Mouse (Mus musculus): ENCODE data around the gene Rtl8a. TPM values are rescaled to one million over a fixed set of nuclear protein-coding genes. Genes with fewer than 3 reads are reported as not detected.
"Not testable (repeated sequence)": the region's sequence is repeated elsewhere in the genome, so short reads cannot be mapped to it uniquely, and the experiment has no call there.

Rtl8a gene
- polyA plus RNA-seq, 1 experiment from 2014 or later = 232 TPM

DNA sequence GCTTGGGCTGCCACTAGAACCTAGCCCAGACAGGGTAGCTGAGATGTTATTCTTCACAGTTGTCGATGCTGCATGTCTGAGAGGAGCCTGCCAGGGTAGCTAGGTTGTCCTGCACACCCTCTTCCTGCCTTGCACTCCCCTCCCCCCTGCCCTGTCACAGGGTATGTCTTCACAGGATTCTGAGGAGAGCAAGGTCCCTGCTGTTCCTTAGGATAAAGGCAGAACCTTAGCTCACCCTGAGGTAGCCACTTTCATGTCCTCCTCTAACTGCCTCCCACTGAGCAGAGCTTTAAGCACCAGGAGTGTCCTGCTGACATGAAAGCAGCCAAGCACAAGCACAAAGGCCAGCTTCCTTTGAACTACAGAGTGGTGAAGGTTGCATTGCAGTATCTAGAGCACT lies 37.3 kb downstream of the Rtl8a start:
- 20% methylated on average over 1 of the region's 1 CpGs for WGBS
- H3K36me3 ChIP-seq (ENCODE audit: control insufficient read depth, insufficient read depth, low read length); H3K27ac ChIP-seq (ENCODE audit: low read depth, low read length); ATAC-seq; H3K9ac ChIP-seq (ENCODE audit: low read depth, low read length); H3K4me2 ChIP-seq (ENCODE audit: low read length); H3K4me1 ChIP-seq (ENCODE audit: control insufficient read depth, insufficient read depth, low read depth, low read length); H3K9me3 ChIP-seq (ENCODE audit: control insufficient read depth, low read length); H3K27me3 ChIP-seq (replicated peaks; ENCODE audit: control insufficient read depth, insufficient read depth, low read length); H3K4me3 ChIP-seq (ENCODE audit: low read length): not testable (repeated sequence)

DNA sequence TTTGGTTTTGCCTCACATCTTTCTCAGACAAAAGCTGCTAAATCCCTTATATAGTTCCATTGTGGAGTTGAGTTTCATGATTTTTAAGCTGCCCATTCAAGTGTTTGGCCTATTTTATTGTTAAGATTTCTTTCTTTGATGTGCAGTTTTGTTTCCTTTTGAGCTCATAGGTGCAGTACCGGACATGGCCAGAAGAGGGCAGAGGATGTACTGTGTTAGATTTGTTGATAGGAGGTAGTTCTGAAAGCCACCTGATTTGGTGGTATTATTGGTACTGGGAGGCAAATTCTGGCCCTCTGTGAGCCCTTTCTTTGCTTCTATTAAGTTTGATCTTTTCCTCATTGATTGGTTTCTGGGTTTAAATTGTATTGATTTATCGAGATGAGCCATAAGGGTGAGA lies 43.5 kb downstream of the Rtl8a start:
- not testable (repeated sequence) for H3K36me3 ChIP-seq (ENCODE audit: control insufficient read depth, insufficient read depth, low read length); ATAC-seq; H3K27me3 ChIP-seq (replicated peaks; ENCODE audit: control insufficient read depth, insufficient read depth, low read length); H3K4me3 ChIP-seq (ENCODE audit: low read length); H3K27ac ChIP-seq (ENCODE audit: low read depth, low read length); H3K9me3 ChIP-seq (ENCODE audit: control insufficient read depth, low read length); H3K9ac ChIP-seq (ENCODE audit: low read depth, low read length); H3K4me1 ChIP-seq (ENCODE audit: control insufficient read depth, insufficient read depth, low read depth, low read length); H3K4me2 ChIP-seq (ENCODE audit: low read length)
- WGBS = 17% methylated on average over 1 of the region's 2 CpGs

Other genes with a start within 250 kb of the Rtl8a start
- not detected in 2 replicates for gene Etd, start 208.8 kb downstream of the Rtl8a start, polyA plus RNA-seq (2015; fragmentation: Nextera tagmentation; extraction: Ambion mirVana)
- 213 and 235 TPM in 2 replicates for gene Rtl8c, start 35.6 kb downstream of the Rtl8a start, polyA plus RNA-seq (2015; fragmentation: Nextera tagmentation; extraction: Ambion mirVana)
- 0.63 TPM in 1 of 2 replicates, not detected in the other for gene Gm14597, start 34.7 kb downstream of the Rtl8a start, polyA plus RNA-seq (2015; fragmentation: Nextera tagmentation; extraction: Ambion mirVana)
- 179 and 188 TPM in 2 replicates for gene Rtl8b, start 26.7 kb upstream of the Rtl8a start, polyA plus RNA-seq (2015; fragmentation: Nextera tagmentation; extraction: Ambion mirVana)
- 0.11 and 0.28 TPM in 2 replicates for gene 4930502E18Rik, start 81.1 kb upstream of the Rtl8a start, polyA plus RNA-seq (2015; fragmentation: Nextera tagmentation; extraction: Ambion mirVana)
- gene 1700013H16Rik, start 114.1 kb upstream of the Rtl8a start, polyA plus RNA-seq (2015; fragmentation: Nextera tagmentation; extraction: Ambion mirVana) = not detected in 2 replicates
- not detected in 2 replicates for gene Zfp36l3, start 132.7 kb upstream of the Rtl8a start, polyA plus RNA-seq (2015; fragmentation: Nextera tagmentation; extraction: Ambion mirVana)
- gene Xlr, start 154.0 kb upstream of the Rtl8a start, polyA plus RNA-seq (2015; fragmentation: Nextera tagmentation; extraction: Ambion mirVana) = 1.7 and 1.9 TPM in 2 replicates